Mouse (Mus musculus) myocyte (in vitro differentiated cells): ENCODE data around the gene Med12. TPM values are rescaled to one million over a fixed set of nuclear protein-coding genes. Genes with fewer than 3 reads are reported as not detected.

ENCODE experiments used
- H3K27me3 ChIP-seq: one replicate; pipeline ENCODE4 v1.6.1; 2011; ENCODE audit not compliant: control insufficient read depth, insufficient read depth, insufficient read length
- H3K36me3 ChIP-seq: one replicate; pipeline ENCODE4 v1.6.1; 2011; ENCODE audit not compliant: control insufficient read depth, insufficient read depth
- H3K4me2 ChIP-seq: one replicate; pipeline ENCODE4 v1.6.1; 2011; ENCODE audit warnings: low read depth, control low read depth
- H3K4me3 ChIP-seq: one replicate; pipeline ENCODE4 v1.5.1; 2011; ENCODE audit warnings: mild to moderate bottlenecking, control low read depth, moderate library complexity
- H3K79me2 ChIP-seq: one replicate; pipeline ENCODE4 v1.6.1; 2011; ENCODE audit not compliant: control insufficient read depth, insufficient read depth
- H3ac ChIP-seq: one replicate; pipeline ENCODE4 v1.6.1; 2011; ENCODE audit not compliant: control insufficient read depth, insufficient read length
- CEBPB ChIP-seq: IDR thresholded peaks from 2 replicates; pipeline ENCODE4 v1.6.1; 2011; ENCODE audit warnings: mild to moderate bottlenecking, moderate library complexity; ENCODE audit not compliant: poor library complexity, insufficient read depth, severe bottlenecking
- E2F4 ChIP-seq: IDR thresholded peaks from one replicate; pipeline ENCODE4 v1.6.1; 2011; ENCODE audit warnings: mild to moderate bottlenecking, control low read depth, moderate library complexity; ENCODE audit not compliant: insufficient read depth
- MAX ChIP-seq: IDR thresholded peaks from one replicate; pipeline ENCODE4 v1.6.1; 2011; ENCODE audit warnings: low read depth, mild to moderate bottlenecking, control low read depth
- MYOD1 ChIP-seq, 3 experiments: IDR thresholded peaks; one replicate each; pipeline ENCODE4 v1.6.1; 2011; ENCODE audit warnings: control low read depth in 2 of 3, low read depth in 2 of 3, mild to moderate bottlenecking in 2 of 3, moderate library complexity in 1 of 3; ENCODE audit not compliant: insufficient read length in 2 of 3, control insufficient read depth in 1 of 3
- MYOG ChIP-seq, 3 experiments: IDR thresholded peaks; one replicate each; pipeline ENCODE4 v1.6.1; 2011; ENCODE audit warnings: control low read depth in 2 of 3, low read depth in 2 of 3, mild to moderate bottlenecking in 2 of 3; ENCODE audit not compliant: insufficient read length in 2 of 3, control insufficient read depth in 1 of 3, insufficient read depth in 1 of 3
- POLR2A ChIP-seq: IDR thresholded peaks from one replicate; pipeline ENCODE4 v1.6.1; 2011; ENCODE audit warnings: low read depth, mild to moderate bottlenecking, control low read depth, moderate library complexity; ENCODE audit not compliant: insufficient read length
- POLR2AphosphoS2 ChIP-seq: IDR thresholded peaks from one replicate; pipeline ENCODE4 v1.6.1; 2011; ENCODE audit warnings: low read depth, control low read depth; ENCODE audit not compliant: insufficient read length
- REST ChIP-seq: IDR thresholded peaks from one replicate; pipeline ENCODE4 v1.6.1; 2011; ENCODE audit warnings: mild to moderate bottlenecking, control low read depth, moderate library complexity; ENCODE audit not compliant: insufficient read depth, insufficient read length
- SRF ChIP-seq: IDR thresholded peaks from one replicate; pipeline ENCODE4 v1.6.1; 2011; ENCODE audit warnings: low read depth; ENCODE audit not compliant: control insufficient read depth, insufficient read length
- TCF12 ChIP-seq: IDR thresholded peaks from one replicate; pipeline ENCODE4 v1.6.1; 2011; ENCODE audit warnings: mild to moderate bottlenecking, control low read depth; ENCODE audit not compliant: poor library complexity, insufficient read depth, severe bottlenecking
- TCF3 ChIP-seq: IDR thresholded peaks from one replicate; pipeline ENCODE4 v1.6.1; 2011; ENCODE audit warnings: low read depth, control low read depth; ENCODE audit not compliant: insufficient read length
- USF1 ChIP-seq: IDR thresholded peaks from one replicate; pipeline ENCODE4 v1.6.1; 2011; ENCODE audit warnings: low read depth, mild to moderate bottlenecking, control low read depth, moderate library complexity
- polyA plus RNA-seq: library from polyadenylated mRNA; unstranded; fragments of >200 nt; fragmentation: generic; extraction: Trizol; gene quantifications from one replicate; pipeline ENCODE4 v1.2.1, GENCODE M21; 2012; ENCODE audit warnings: missing spikeins

Gene Med12
- polyA plus RNA-seq, 1 experiment: 29.6 TPM

DNA sequence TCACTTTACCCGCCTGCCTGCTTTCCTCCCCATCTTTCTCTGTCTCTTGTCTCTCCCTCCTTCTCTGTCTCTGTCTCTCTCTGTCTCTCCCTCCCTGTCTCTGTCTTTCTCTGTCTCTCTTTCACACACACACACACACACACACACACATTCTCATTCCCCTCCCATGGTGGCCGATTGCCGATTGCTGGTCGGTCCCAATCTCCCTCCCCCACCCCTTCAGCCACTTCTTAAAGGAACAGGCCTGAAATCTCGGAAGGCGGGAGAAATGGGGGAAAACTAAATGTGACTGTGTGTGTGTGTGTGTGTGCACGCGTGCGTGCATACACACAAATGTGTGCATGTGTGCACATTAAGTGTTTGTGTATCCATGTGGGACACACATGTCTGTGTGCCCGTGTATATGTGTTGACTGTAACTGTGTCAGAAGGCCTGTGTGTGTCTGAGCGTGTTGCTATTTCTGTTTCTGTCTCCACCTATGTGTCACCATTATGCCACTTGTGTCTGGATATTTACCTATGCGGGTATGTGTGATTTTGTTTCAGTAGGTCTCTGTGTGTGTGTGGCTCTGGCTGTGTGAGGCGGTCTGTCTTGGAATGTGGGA, 26.7 kb downstream of the Med12 start:
- Histone ChIP-seq H3K4me2 (no peak overlapping the region), H3K36me3 (no peaks in the 10 kb centered on the region), H3K79me2 (no peaks in the 10 kb centered on the region), H3ac (no peak overlapping the region), H3K27me3 (no peaks in the 10 kb centered on the region), H3K4me3 (no peak overlapping the region)
- no peak for TF ChIP-seq REST
- TF ChIP-seq MYOD1 (IDR thresholded peaks at IDR 0.05; ENCODE audit: control insufficient read depth in 1 of 3, insufficient read length in 2 of 3, low read depth in 2 of 3): no peak

DNA sequence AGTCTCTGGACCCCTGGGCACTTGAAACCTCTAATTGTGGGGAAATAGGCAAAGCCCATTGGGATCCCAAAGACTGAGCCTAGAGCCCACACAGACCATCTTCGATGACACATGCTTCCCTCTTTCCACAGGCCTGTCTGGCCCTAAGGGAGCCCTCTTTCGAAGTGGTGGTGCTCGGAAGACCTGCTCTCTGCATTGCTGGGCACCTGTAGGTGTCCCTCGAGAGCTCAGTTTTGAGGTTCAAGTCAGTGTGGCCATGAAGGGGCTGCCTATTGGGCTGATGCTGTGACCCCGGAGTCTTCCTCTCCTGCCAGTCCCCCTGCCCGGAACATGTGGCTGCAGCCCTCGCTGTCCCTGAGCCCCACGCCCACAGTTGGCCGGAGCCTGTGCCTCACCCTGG, 27.8 kb downstream of the Med12 start:
- TF ChIP-seq E2F4 (no peak), MYOD1 (IDR thresholded peaks at IDR 0.05; ENCODE audit: control insufficient read depth in 1 of 3, insufficient read length in 2 of 3, low read depth in 2 of 3) (no peak), TCF12 (no peak), MAX (no peak), POLR2AphosphoS2 (no peak), CEBPB (no peak), SRF (no peak), POLR2A (no peak)
- Histone ChIP-seq H3K4me3 (no peak overlapping the region), H3K4me2 (no peak overlapping the region), H3ac (no peak overlapping the region), H3K36me3 (no peaks in the 10 kb centered on the region), H3K79me2 (no peaks in the 10 kb centered on the region), H3K27me3 (no peaks in the 10 kb centered on the region)

DNA sequence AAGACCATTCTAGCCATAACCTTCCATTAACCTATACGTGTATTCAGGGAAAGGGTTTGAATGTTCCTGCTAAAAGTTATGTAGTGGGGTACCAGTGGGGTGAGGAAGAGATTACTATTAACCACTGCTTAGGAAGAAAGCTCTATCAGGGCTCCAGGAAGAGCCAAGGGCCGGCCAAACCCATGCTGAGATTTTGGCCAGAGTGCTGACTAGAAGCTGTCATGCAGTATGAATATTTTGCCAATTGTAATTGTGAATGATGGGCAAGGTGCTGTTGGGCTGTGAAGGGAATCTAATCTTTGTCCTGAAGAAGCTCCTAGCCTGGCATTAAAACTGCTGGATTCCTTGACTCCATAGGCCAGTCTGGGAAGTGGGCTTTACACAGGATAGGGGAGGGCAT, 30.8 kb downstream of the Med12 start:
- H3K79me2 ChIP-seq: no peaks in the 10 kb centered on the region
- H3K4me2 ChIP-seq: no peak overlapping the region
- TF ChIP-seq REST (no peak), TCF12 (no peak), USF1 (no peak), MYOD1 (IDR thresholded peaks at IDR 0.05; ENCODE audit: control insufficient read depth in 1 of 3, insufficient read length in 2 of 3, low read depth in 2 of 3) (no peak)
- no peaks in the 10 kb centered on the region for H3K36me3 ChIP-seq
- H3K27me3 ChIP-seq: no peaks in the 10 kb centered on the region
- no peak overlapping the region for H3ac ChIP-seq
- H3K4me3 ChIP-seq: no peak overlapping the region

DNA sequence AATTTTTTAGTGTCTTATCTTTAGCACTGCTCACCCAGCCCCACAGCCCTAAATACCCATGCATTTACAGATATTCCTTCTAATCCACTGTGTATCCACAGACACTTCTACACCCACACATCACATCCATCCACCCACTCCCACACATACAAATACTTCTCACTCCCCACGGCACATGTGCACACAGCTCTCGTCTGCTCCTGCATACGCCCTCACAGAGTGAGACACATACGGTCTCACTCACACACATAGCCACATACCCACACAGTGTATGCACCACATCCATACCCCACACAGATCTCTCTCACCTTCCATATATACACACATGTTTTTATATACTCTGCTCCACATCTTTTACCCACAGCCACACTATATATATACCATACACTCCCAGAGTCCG, 35.5 kb downstream of the Med12 start:
- no peak overlapping the region for H3K4me3 ChIP-seq
- no peaks in the 10 kb centered on the region for H3K36me3 ChIP-seq
- no peaks in the 10 kb centered on the region for H3K79me2 ChIP-seq
- no peak overlapping the region for H3ac ChIP-seq
- no peak overlapping the region for H3K4me2 ChIP-seq
- TF ChIP-seq MYOG (IDR thresholded peaks at IDR 0.05; ENCODE audit: control insufficient read depth in 1 of 3, insufficient read depth in 1 of 3, insufficient read length in 2 of 3, low read depth in 2 of 3): no peak
- no peak for TF ChIP-seq MAX
- TF ChIP-seq REST: no peak
- TF ChIP-seq USF1: no peak
- no peak for TF ChIP-seq TCF3
- TF ChIP-seq TCF12: no peak
- TF ChIP-seq E2F4: no peak
- no peak for TF ChIP-seq POLR2A
- TF ChIP-seq CEBPB: no peak
- no peak for TF ChIP-seq SRF
- TF ChIP-seq MYOD1 (IDR thresholded peaks at IDR 0.05; ENCODE audit: control insufficient read depth in 1 of 3, insufficient read length in 2 of 3, low read depth in 2 of 3): no peak
- TF ChIP-seq POLR2AphosphoS2: no peak
- peaks cover 4% of the 10 kb centered on the region for H3K27me3 ChIP-seq

DNA sequence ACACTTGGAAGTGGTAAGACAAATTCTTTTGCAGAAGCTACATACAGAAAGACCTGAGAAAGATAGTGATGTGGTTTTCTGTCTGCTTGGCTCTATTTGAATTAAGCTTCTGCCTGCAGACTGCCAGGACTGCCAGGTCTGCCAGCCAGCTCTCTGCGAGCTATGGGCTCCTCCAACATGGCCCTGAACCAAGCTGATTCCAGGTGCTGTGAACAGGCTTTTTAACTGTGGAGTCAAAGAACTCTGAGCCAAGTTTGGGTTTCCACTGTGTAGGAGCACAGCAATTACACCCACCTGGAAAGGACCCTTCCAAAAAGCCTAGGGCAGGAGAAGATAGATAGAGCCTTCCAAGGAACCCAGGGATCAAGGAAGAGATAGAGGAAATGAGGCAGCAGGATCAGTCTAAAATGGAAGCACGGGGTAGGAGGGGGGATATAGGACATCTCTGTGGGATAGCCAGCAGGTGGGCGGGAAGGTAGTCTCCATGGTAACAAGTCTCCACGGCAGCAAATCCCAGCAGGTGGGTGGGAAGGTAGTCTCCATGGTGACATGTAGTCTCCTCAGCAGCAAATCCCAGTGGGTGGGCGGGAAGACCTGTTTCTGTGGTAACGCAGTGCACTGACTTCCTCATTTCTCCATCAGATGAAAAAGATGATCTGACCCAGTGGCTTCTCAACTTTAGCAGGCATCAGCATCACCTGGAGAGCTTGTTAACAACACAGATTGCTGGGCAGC, 40.0 kb downstream of the Med12 start:
- Histone ChIP-seq H3K27me3 (peaks cover 4% of the 10 kb centered on the region), H3K4me2 (no peak overlapping the region), H3K36me3 (no peaks in the 10 kb centered on the region), H3K4me3 (no peak overlapping the region), H3ac (no peak overlapping the region), H3K79me2 (no peaks in the 10 kb centered on the region)
- TF ChIP-seq USF1 (no peak), TCF3 (no peak), MYOD1 (IDR thresholded peaks at IDR 0.05; ENCODE audit: control insufficient read depth in 1 of 3, insufficient read length in 2 of 3, low read depth in 2 of 3) (no peak), MAX (no peak), POLR2AphosphoS2 (no peak), REST (no peak), SRF (no peak), CEBPB (no peak), E2F4 (no peak), POLR2A (no peak), TCF12 (no peak), MYOG (IDR thresholded peaks at IDR 0.05; ENCODE audit: control insufficient read depth in 1 of 3, insufficient read depth in 1 of 3, insufficient read length in 2 of 3, low read depth in 2 of 3) (no peak)
